Mouse (Mus musculus): ENCODE results near the gene Cdh20. TPM values are rescaled to one million over a fixed set of nuclear protein-coding genes. Genes with fewer than 3 reads are reported as not detected.
"Not testable (repeated sequence)": the region's sequence is repeated elsewhere in the genome, so short reads cannot be mapped to it uniquely, and the experiment has no call there.

Gene Cdh20
- polyA plus RNA-seq, 1 experiment = not detected

DNA sequence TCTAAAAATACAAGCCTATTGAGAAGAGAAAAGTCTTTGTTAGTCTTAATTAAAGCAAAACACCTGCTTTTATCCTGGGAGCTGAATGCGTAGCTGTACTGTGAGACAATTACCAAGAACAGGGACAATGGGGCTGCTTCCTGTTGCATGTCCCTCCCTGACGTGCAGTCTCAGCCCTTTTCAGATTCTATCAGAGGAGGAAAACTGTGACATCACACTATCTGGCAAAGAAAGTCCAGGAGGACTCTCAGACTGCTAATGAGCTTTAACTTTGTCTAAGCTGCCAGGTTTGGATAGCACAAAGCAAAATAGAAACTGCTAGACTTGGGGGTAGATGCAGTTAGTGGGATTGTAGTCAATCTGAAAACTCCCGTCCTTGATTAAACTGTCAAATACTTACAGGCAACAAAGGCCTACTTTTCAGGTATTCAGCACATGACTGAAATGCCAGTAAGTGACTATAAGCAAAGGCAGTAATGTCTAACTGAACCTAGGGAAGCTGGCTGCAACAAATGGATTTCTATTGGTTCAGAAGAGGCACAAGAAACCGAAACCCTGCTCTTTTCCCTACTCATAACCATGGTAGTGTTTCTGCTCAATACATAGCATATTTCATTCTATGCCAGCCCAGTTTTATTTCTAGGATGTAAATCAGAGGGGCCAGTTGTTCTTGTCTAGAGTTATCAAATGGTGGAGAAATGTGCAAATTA is 70.0 kb downstream of the Cdh20 start:
- Histone ChIP-seq H3K27ac (replicated peaks; ENCODE audit: low read depth, low read length) (no peak overlapping the region), H3K4me1 (ENCODE audit: control insufficient read depth, insufficient read depth, insufficient read length, low read length) (no peaks in the 10 kb centered on the region), H3K4me3 (ENCODE audit: insufficient read depth, low read depth, low read length) (no peak overlapping the region)

DNA sequence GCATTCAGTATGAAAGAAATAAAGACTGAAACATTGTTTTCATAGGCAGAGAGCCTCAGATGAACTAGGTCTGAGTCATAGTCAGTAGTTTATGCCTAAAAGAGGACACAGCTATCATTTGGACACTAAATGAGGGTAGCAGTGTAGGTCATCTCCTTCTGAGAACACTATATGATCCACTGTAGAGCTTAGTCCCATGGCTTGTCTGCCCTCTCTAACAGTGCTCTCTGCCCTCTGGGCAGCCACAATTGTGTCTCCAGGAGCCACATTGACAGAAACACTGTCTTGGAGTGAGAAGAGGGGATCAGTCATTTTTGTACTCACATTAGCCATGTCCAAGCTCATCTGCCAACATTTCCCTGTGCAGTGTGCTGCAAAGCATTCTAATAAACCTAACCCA is 70.7 kb downstream of the Cdh20 start:
- Histone ChIP-seq H3K27ac (replicated peaks; ENCODE audit: low read depth, low read length) (no peak overlapping the region), H3K4me3 (ENCODE audit: insufficient read depth, low read depth, low read length) (no peak overlapping the region), H3K4me1 (ENCODE audit: control insufficient read depth, insufficient read depth, insufficient read length, low read length) (no peaks in the 10 kb centered on the region)

DNA sequence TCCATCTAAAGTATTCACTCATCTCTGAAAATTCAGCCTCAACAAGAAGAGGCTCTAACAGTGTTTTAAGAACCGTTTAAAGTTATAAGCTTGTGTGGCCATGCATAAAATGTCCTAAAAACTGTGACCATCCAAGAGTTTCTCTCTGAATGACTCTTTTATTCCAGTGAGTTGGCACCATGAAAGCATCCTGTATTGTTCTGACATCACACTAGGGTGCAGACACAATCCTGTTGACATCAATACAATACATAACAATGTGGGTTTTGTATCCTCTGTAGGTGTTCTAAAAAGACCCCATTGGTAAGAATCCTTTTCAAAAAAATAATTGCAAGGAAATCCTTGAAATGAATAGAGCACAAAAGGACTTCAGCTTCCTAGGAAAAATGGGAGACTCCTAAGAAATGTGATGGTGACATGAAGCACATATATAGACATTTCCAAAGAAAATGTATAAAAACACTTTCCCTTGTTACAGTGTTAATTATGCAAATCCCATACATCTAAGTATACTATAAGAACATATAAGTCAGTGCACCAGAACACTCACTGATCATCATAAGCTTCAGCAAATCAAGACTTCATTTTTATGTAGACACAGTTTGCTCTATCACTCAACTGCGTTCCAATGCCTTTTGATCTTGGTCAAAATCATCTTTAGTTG is 80.1 kb downstream of the Cdh20 start:
- Histone ChIP-seq H3K4me1 (ENCODE audit: control insufficient read depth, insufficient read depth, insufficient read length, low read length) (no peaks in the 10 kb centered on the region), H3K4me3 (ENCODE audit: insufficient read depth, low read depth, low read length) (no peak overlapping the region), H3K27ac (replicated peaks; ENCODE audit: low read depth, low read length) (no peak overlapping the region)

DNA sequence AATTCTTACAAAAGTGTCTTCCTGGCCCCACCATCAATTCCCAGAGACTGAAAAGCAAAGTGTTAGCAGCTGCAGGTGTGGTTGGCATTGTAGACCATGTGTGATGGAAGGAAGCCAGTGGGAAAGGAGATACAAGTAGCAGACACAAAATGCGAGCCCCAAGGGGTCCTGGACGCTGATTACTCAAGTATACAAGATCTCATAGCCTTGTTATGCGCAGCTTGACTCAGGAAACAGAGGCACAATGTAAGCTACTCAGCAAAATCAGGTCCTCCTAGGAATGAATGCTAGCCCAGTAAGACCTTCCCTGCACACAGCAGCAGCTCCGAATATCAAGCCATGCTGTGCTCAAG is 80.6 kb downstream of the Cdh20 start:
- Histone ChIP-seq H3K4me3 (ENCODE audit: insufficient read depth, low read depth, low read length) (no peak overlapping the region), H3K27ac (replicated peaks; ENCODE audit: low read depth, low read length) (no peak overlapping the region), H3K4me1 (ENCODE audit: control insufficient read depth, insufficient read depth, insufficient read length, low read length) (no peaks in the 10 kb centered on the region)

DNA sequence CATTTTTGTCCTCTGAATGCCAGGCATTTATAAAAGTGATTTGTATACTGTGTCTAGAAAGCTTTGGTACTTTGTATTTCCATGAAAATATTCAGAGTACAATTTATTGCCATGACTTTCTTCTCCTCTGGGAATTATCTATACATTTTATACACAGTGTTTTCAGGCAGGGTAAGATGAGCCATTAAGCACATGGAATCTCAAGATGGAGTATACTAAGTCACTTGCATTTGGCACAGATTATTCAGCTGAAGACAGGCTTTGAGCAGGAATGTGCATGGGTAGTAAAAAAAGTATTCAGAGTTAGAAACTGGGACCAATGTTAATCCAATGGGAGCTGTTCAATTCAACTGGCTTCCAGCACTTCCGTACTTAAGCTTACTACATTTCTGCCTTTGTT is 109.1 kb downstream of the Cdh20 start:
- Histone ChIP-seq H3K27ac (replicated peaks; ENCODE audit: low read depth, low read length) (no peak overlapping the region), H3K4me3 (ENCODE audit: insufficient read depth, low read depth, low read length) (no peak overlapping the region), H3K4me1 (ENCODE audit: control insufficient read depth, insufficient read depth, insufficient read length, low read length) (no peaks in the 10 kb centered on the region)

DNA sequence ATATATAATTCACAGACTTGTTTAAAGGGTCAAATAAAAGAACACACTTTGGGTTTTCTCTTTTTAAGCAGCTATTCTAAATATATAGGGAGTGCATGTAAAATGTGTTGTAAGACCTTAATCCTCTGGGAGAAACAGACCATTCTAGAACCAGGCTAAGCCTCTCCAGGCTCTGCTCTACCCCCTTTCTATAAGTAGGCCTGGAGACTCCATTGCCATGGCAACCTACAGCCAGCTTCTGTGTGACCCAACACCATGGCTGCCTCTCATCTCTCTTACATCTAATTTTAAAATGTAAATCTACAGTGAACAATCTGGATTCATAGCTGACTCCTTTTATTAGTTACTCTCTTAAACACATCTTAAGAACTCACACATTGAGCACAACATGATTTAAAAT is 133.5 kb downstream of the Cdh20 start:
- H3K27ac ChIP-seq (replicated peaks; ENCODE audit: low read depth, low read length) = no peak overlapping the region
- no peak overlapping the region for H3K4me3 ChIP-seq (ENCODE audit: insufficient read depth, low read depth, low read length)
- no peaks in the 10 kb centered on the region for H3K4me1 ChIP-seq (ENCODE audit: control insufficient read depth, insufficient read depth, insufficient read length, low read length)

DNA sequence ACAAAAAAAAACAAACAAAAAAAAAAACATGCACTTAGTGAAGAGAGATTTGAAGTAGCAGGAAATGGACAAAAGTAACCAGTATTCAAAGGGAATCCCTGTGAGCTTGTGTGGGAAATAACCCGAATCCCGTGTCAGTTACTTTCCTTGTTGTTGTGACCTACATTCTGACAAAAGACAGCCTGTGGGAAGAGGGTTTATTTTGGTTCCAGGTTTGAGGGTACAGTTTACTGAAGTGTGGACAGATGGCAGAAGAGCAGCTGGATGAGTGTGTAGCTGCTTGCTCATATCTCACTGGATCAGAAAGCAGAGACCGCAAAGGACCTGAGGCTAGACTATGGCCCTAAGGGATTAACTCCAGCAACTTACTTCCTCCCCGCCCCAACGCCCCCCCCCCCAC is 135.1 kb downstream of the Cdh20 start:
- no peak overlapping the region for H3K27ac ChIP-seq (replicated peaks; ENCODE audit: low read depth, low read length)
- H3K4me3 ChIP-seq (ENCODE audit: insufficient read depth, low read depth, low read length) = no peak overlapping the region
- H3K4me1 ChIP-seq (ENCODE audit: control insufficient read depth, insufficient read depth, insufficient read length, low read length) = no peaks in the 10 kb centered on the region

DNA sequence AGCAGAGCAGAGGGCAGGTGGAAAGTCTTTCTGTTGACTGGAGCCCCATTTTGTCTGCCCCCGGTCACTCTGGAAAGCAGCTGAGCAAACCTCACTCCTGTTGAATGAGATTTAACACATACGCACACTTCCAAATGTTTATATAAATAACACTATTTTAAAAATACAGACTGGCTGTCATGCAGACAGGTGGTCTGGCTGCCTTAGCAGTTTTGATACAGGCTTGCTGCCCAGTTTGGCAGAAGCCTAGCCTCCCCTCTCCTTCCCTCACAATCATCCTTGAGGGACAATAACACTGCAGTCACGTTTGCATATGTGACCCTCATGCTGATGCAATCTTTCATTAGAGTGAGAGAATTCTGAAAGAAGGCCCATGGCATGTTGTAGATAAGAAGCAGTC is 144.1 kb downstream of the Cdh20 start:
- no peaks in the 10 kb centered on the region for H3K4me1 ChIP-seq (ENCODE audit: control insufficient read depth, insufficient read depth, insufficient read length, low read length)
- no peak overlapping the region for H3K27ac ChIP-seq (replicated peaks; ENCODE audit: low read depth, low read length)
- H3K4me3 ChIP-seq (ENCODE audit: insufficient read depth, low read depth, low read length) = no peak overlapping the region

DNA sequence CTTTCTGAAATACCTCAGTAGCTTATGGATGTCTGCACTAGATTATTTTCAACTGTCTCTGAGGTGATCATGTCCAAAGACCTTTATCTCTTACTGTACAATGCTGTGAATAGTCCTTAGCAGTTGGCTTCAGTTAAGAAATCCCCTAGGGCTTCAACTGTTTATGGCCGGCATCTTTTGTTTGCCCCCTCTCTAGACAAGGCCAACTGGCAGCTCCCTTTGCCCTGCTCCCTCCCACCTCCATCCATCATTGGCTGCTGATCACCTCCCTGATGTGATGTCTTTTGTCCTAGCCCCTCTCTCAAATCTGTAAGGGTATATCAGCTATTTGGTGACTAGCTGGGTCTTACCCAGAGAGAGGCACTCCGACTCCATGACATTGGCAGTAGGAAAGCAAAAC is 148.2 kb downstream of the Cdh20 start:
- Histone ChIP-seq H3K4me1 (ENCODE audit: control insufficient read depth, insufficient read depth, insufficient read length, low read length) (no peaks in the 10 kb centered on the region), H3K27ac (replicated peaks; ENCODE audit: low read depth, low read length) (no peak overlapping the region), H3K4me3 (ENCODE audit: insufficient read depth, low read depth, low read length) (no peak overlapping the region)

DNA sequence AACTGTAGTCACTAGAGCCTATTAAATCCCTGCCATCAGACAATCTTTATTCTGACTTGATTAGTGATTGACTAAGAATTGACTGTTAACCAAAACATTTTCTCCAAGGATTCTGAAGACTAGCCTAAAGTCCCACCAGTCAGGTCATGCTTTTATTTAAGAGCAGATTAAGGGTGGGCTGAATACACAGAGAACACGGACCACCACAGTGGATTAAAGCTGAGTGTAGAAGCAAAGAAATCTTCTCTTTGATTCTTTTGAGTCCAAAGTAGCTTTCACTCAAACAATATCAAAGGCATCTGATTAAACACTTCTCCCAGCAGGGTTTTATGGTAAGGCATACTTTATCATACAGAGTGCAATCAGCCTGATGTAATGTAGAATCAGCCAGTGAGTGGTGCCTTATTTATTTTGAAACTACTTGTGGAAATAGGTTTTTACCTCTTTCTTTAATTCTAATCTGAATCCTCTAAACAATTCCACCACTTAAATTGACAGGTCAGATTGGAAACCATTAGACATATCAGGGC is 149.0 kb downstream of the Cdh20 start:
- no peak overlapping the region for H3K27ac ChIP-seq (replicated peaks; ENCODE audit: low read depth, low read length)
- H3K4me3 ChIP-seq (ENCODE audit: insufficient read depth, low read depth, low read length) = no peak overlapping the region

DNA sequence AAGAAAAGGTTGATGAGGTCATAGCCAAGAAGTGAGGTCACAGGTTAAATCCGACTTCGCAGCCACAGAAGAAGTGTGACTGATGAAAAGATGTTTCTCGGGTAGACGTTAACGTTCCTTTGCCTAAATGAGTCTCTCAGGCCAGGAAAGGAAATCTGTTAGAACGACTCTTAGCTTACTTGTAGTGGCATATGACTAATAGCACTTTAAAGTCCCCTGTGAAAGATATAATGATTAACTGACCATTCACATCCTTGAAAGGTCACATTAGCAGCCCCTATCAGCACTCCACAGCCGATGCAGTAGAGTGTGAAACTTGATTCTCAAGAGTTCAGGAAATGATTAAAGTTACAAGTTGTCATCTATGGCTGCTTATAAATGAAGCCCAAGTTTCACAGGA is 164.7 kb downstream of the Cdh20 start:
- Histone ChIP-seq H3K27ac (replicated peaks; ENCODE audit: low read depth, low read length) (no peak overlapping the region), H3K4me1 (ENCODE audit: control insufficient read depth, insufficient read depth, insufficient read length, low read length) (no peaks in the 10 kb centered on the region), H3K4me3 (ENCODE audit: insufficient read depth, low read depth, low read length) (no peak overlapping the region)

More for the DNA sequence above, 149.0 kb downstream of the Cdh20 start:
- no peaks in the 10 kb centered on the region for H3K4me1 ChIP-seq (ENCODE audit: control insufficient read depth, insufficient read depth, insufficient read length, low read length)

DNA sequence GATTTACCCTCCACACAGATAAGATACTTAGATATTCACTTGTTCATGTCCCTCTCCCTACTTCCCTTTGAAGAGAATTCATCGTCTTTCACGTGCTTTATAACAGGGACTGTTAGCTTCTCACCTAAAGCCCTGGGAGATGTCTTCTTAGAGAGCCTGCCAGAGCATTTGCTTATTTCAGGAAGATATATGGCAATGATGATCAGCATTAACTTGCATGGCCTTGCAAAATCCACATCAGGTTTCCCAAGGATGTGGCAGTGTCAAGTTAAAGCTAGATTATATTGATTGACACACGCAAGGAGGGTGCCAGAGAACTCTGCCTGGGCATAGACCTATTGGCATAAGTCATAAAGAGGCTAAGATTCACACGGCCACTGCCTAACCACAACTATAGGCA is 168.6 kb downstream of the Cdh20 start:
- H3K27ac ChIP-seq (replicated peaks; ENCODE audit: low read depth, low read length) = no peak overlapping the region
- H3K4me1 ChIP-seq (ENCODE audit: control insufficient read depth, insufficient read depth, insufficient read length, low read length) = no peaks in the 10 kb centered on the region
- no peak overlapping the region for H3K4me3 ChIP-seq (ENCODE audit: insufficient read depth, low read depth, low read length)

DNA sequence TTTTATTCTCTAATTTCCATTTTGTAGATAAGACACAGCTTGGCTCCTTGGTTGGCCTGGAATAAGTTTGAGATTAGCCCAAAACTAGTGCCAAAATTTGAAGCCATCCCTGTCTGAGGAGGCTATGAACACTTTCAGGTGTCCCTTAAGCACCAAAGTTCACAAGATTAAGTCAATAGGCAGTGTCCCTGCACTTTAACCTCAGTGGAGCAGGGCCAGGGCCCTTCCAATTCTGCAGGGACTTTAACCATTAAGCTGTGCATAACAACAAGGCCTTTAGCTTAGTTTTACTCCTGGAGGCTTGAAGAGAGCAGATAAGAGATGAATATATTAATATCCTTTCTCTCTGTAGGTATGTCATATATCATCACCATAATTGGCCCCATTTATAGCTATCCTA is 170.8 kb downstream of the Cdh20 start:
- H3K4me3 ChIP-seq (ENCODE audit: insufficient read depth, low read depth, low read length) = no peak overlapping the region
- H3K4me1 ChIP-seq (ENCODE audit: control insufficient read depth, insufficient read depth, insufficient read length, low read length) = no peaks in the 10 kb centered on the region
- no peak overlapping the region for H3K27ac ChIP-seq (replicated peaks; ENCODE audit: low read depth, low read length)

DNA sequence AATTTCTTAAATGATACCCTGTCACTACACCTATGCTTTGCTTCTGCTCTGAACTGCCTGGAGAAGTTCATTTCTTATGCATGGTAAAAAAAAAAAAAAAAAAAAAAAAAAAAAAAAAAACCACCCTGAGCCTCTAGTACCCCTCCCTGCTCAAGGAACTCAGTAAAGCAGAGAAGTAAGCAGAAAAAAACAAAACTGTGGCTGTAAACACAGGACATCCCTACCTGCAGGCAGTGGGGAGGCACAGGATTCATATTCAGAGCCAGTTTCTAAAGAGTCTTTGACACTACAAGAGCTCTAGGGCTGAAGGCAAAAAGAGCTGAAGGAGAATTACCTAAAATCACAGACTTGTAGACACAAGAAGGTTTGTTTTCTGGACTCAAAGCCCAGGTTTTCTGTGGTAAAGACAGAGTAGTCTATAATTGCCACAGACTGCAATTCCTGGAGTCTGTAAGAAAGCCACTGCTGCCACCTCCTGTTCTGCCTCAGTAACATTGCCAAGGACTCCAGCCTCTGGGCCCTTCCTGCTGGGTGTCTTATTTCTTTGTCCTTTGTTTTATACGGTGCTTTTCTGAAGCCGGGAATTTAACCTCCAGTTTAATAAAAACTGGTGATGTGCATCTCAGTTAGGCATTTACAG is 176.3 kb downstream of the Cdh20 start:
- Histone ChIP-seq H3K4me1 (ENCODE audit: control insufficient read depth, insufficient read depth, insufficient read length, low read length) (no peaks in the 10 kb centered on the region), H3K4me3 (ENCODE audit: insufficient read depth, low read depth, low read length) (no peak overlapping the region), H3K27ac (replicated peaks; ENCODE audit: low read depth, low read length) (no peak overlapping the region)

DNA sequence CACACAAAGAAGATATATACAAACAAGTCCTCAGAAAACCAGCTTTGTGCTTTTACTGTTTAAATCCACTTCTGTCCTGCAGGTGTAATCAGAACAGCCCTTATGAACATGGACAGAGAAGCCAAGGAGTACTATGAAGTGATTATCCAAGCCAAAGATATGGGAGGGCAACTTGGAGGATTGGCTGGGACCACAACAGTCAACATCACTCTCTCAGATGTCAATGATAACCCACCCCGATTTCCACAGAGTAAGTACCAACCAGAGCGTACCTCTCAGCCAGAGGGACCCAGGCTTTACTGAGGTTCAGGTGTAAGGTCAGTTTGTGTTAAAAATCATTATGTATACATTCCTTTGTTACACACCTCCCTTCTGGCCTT is 176.8 kb downstream of the Cdh20 start:
- Histone ChIP-seq H3K27ac (replicated peaks; ENCODE audit: low read depth, low read length) (no peak overlapping the region), H3K4me1 (ENCODE audit: control insufficient read depth, insufficient read depth, insufficient read length, low read length) (no peaks in the 10 kb centered on the region)

DNA sequence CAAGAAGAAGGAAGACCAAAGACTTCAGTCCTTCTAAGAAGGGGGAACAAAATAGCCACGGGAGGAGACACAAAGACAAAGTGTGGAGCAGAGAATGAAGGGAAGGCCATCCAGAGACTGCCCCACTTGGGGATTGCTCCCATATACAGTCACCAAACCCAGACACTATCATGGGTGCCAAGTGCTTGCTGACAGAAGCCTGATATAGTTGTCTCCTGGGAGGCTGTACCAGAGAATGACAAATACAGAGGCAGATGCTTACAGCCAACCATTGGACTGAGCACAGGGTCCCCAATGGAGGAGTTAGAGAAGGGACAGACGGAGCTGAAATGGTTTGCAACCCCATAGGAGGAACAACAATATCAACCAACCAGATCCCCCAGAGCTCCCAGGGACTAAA is 181.3 kb downstream of the Cdh20 start:
- not testable (repeated sequence) for H3K4me1 ChIP-seq (ENCODE audit: control insufficient read depth, insufficient read depth, insufficient read length, low read length); H3K27ac ChIP-seq (replicated peaks; ENCODE audit: low read depth, low read length); H3K4me3 ChIP-seq (ENCODE audit: insufficient read depth, low read depth, low read length)

More for the DNA sequence above, 176.8 kb downstream of the Cdh20 start:
- no peak overlapping the region for H3K4me3 ChIP-seq (ENCODE audit: insufficient read depth, low read depth, low read length)
